Mouse (Mus musculus) embryonic facial prominence, embryonic 14.5 days (tissue): ENCODE results near the gene Gm20388. TPM values are rescaled to one million over a fixed set of nuclear protein-coding genes. Genes with fewer than 3 reads are reported as not detected.
A peak's percentile ranks its signal among the peaks of the same experiment; 100 is the strongest.

ENCODE experiments used
- ATAC-seq: fragments of 200-750 bp; cut with Nextera tagmentation; 2 replicates; pipeline ENCODE4 v1.8.0; 2017; ENCODE audit warnings: low read depth, moderate number of reproducible peaks, moderate TSS enrichment
- DNase-seq: peaks from one replicate; pipeline ENCODE4 v3.0.0-alpha.2; 2015; ENCODE audit warnings: low spot score
- H3K27ac ChIP-seq: fragments of 300-500 bp; sonication (generic); replicated peaks from 2 replicates; pipeline ENCODE4 v1.5.1; 2014; ENCODE audit warnings: low read depth, mild to moderate bottlenecking, low read length, moderate library complexity
- H3K27me3 ChIP-seq: fragments of 300-500 bp; sonication (generic); replicated peaks from 2 replicates; pipeline ENCODE4 v1.6.1; 2014; ENCODE audit warnings: low read length; ENCODE audit not compliant: control insufficient read depth, insufficient read depth
- H3K36me3 ChIP-seq: fragments of 300-500 bp; sonication (generic); 2 replicates; pipeline ENCODE4 v1.6.1; 2014; ENCODE audit warnings: low read length, mixed read lengths; ENCODE audit not compliant: control insufficient read depth, insufficient read depth
- H3K4me1 ChIP-seq: fragments of 300-500 bp; sonication (generic); 2 replicates; pipeline ENCODE4 v1.6.1; 2014; ENCODE audit warnings: antibody characterized with exemption, low read length; ENCODE audit not compliant: control insufficient read depth, insufficient read depth
- H3K4me2 ChIP-seq: fragments of 300-500 bp; sonication (generic); 2 replicates; pipeline ENCODE4 v1.6.1; 2014; ENCODE audit warnings: low read depth, mild to moderate bottlenecking, low read length, moderate library complexity, mixed read lengths
- H3K4me3 ChIP-seq: fragments of 300-500 bp; sonication (generic); 2 replicates; pipeline ENCODE4 v1.5.1; 2014; ENCODE audit warnings: low read depth, mild to moderate bottlenecking, low read length
- H3K9ac ChIP-seq: fragments of 300-500 bp; sonication (generic); 2 replicates; pipeline ENCODE4 v1.6.1; 2014; ENCODE audit warnings: low read depth, mild to moderate bottlenecking, low read length, moderate library complexity, mixed read lengths
- H3K9me3 ChIP-seq: fragments of 300-500 bp; sonication (generic); 2 replicates; pipeline ENCODE4 v1.6.1; 2016; ENCODE audit warnings: low read length; ENCODE audit not compliant: control insufficient read depth
- WGBS: fragments of 180-500 bp; shearing (Covaris S2); extraction: QIAGEN DNeasy Blood & Tissue Kit; methylation state at CpG from one replicate; pipeline ENCODE4 v1.1.7; 2014; 5-methylcytosine and 5-hydroxymethylcytosine counted together
- microRNA counts: library from miRNA; unstranded; fragments of <30 nt; microRNA quantifications from one replicate; lab custom pipeline; 2017
- microRNA-seq: library from miRNA; unstranded; fragments of <30 nt; microRNA quantifications from one replicate; pipeline ENCODE4, GENCODE M21; 2016; ENCODE audit warnings: borderline number of aligned reads
- polyA plus RNA-seq: library from polyadenylated mRNA; unstranded; fragments of >200 nt; fragmentation: Nextera tagmentation; extraction: Ambion mirVana; gene quantifications from 2 replicates; pipeline ENCODE4 v1.2.1, GENCODE M21; 2014

The Gm20388 gene
- polyA plus RNA-seq, 1 experiment from 2014 or later: not detected

DNA sequence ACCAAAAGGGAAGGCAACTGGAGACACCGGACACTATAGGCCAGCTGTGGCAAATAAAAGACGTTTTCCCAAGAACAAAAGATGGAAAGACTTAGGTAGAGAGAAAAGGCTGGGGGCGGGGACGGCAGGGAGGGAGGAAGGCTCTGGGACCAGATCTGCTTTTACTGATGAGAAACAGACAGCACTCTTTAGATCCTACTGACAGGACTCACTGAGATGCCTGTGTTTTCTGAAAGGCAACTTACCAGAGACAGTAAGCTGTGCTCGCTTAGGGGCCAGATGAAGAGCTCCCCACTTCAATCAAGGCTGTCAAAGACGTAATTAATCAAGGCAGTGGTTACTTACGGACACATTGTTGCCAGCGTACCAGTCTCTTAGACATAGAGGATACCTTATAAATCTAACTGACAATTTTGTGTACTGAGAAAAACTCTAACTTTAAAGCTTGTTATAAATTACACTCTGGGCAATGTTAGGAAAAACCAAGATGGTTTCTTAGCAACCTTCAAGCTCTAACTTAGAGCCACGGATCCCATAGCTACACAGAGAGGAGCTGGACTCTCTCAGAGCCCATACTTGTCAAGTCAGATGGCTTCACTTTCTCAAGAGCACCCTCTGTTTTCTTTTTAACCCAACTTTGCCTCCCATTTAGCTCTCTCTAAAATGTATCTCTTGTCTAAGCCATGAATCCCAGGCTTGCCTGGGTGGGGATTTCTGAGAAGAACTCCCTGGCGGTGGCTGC lies 4481.8 kb downstream of the Gm20388 start:
- Histone ChIP-seq H3K4me1 (peaks cover 18% of the 10 kb centered on the region), H3K4me2 (no peak overlapping the region), H3K4me3 (no peak overlapping the region), H3K9ac (no peak overlapping the region), H3K27me3 (no peaks in the 10 kb centered on the region), H3K36me3 (no peaks in the 10 kb centered on the region), H3K27ac (peak overlapping the region; percentile 73), H3K9me3 (no peaks in the 10 kb centered on the region)
- DNase-seq (peak; percentile 29), ATAC-seq (peak; percentile 31; the same call in 1 of the 2 replicates)
- 40% methylated on average over 10 of the region's 10 CpGs for WGBS

DNA sequence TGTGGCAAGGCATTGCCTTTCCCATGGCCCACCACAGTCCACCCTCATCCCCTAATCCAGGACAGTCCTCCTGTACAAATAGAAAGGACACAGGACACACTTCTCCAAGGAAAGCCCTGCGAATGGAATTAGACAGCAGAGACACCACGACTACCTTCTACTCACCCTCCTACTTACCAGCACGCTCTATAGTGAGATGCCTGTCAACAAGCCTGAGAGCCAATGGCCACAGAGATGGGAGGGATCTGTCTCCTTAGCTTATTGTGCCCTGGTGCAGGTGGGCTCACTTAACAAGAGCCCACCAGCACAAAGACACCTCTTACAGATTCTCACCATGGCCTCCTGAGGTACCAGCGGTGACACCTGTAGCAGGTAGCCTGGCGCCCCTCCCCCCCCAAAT lies 4482.4 kb downstream of the Gm20388 start:
- ATAC-seq: no peak
- Histone ChIP-seq H3K27me3 (no peaks in the 10 kb centered on the region), H3K9ac (no peak overlapping the region), H3K4me3 (no peak overlapping the region), H3K4me2 (no peak overlapping the region), H3K4me1 (peaks cover 22% of the 10 kb centered on the region), H3K36me3 (no peaks in the 10 kb centered on the region), H3K9me3 (no peaks in the 10 kb centered on the region), H3K27ac (peak overlapping the region; percentile 73)
- WGBS: 88% methylated on average over 5 of the region's 5 CpGs
- DNase-seq: no peak

DNA sequence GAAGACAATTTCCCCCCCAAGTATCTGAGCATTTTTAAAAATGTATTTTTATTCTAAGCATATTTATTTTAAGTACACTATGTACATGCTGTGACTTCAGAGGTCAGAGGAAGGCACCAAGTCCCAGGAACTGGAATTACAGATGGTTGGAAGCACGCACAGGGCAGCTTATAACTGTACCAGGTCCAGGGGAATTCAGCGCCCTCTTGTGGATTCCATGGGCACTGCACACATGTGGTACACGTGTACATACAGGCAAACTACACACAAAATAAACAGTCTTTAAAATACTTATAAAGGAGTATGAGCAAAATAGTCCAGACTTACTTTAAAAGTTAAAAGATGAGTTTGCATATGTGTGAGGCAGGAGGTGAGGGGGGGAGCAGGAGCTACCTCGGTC lies 4483.3 kb downstream of the Gm20388 start:
- 81% methylated on average over 4 of the region's 4 CpGs for WGBS
- DNase-seq: no peak

DNA sequence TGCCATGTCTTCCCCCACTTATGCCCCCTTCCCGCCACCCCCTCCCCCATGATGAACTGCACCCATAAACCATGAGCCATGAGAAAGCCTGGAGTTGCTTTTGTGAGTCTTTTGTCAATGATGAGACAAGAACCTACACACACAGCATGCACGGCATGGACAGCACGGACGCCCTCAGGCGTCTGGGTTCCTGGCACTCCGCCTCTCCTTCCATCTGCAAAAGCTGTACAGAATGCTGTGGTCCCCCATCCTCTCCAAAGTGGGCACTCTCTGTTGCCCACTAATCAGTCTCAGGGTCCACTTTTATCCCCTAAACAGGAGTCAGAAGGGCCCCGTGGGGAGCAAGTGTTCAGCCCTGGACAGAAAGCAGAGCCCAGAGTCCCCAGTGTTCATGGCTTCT lies 4484.3 kb downstream of the Gm20388 start:
- H3K4me1 ChIP-seq: peaks cover 24% of the 10 kb centered on the region
- H3K27ac ChIP-seq: no peak overlapping the region
- 78% methylated on average over 7 of the region's 7 CpGs for WGBS
- H3K4me3 ChIP-seq: no peak overlapping the region
- no peak overlapping the region for H3K4me2 ChIP-seq
- H3K9ac ChIP-seq: no peak overlapping the region
- no peaks in the 10 kb centered on the region for H3K27me3 ChIP-seq
- no peak for DNase-seq
- H3K9me3 ChIP-seq: no peaks in the 10 kb centered on the region
- no peak for ATAC-seq
- H3K36me3 ChIP-seq: no peaks in the 10 kb centered on the region

More for the DNA sequence above, 4483.3 kb downstream of the Gm20388 start:
- Histone ChIP-seq H3K27me3 (no peaks in the 10 kb centered on the region), H3K4me2 (no peak overlapping the region), H3K4me1 (peaks cover 24% of the 10 kb centered on the region), H3K9ac (no peak overlapping the region), H3K27ac (no peak overlapping the region), H3K9me3 (no peaks in the 10 kb centered on the region), H3K4me3 (no peak overlapping the region), H3K36me3 (no peaks in the 10 kb centered on the region)
- ATAC-seq: no peak

MicroRNA genes within 50 kb of the gene (microRNA counts, 519-probe panel; counts per million panel counts)
- microRNA mmu-miR-1967 (lab: Ali Mortazavi, UCI): 2,440 counts per million, percentile 46 among the panel's probes with 10 or more counts

Small RNA genes within 50 kb of the gene (microRNA-seq; reads per million reads assigned to microRNA genes)
- gene Gm22715 (not detected), gene Gm24366 (not detected), gene Gm27530 (not detected), gene Mir1967 (not detected), gene Mir6396 (not detected), gene Mir7079 (not detected), gene Mir7080 (not detected), gene Mir7237 (not detected), gene Mir7687 (0.66 reads per million)

Other genes with a start within 250 kb of the Gm20388 start
- gene Wfdc1, start 244.5 kb upstream of the Gm20388 start, polyA plus RNA-seq: 2.0 and 3.5 TPM in 2 replicates
- 1.3 and 1.8 TPM in 2 replicates for gene Atp2c2, start 210.8 kb upstream of the Gm20388 start, polyA plus RNA-seq
- 5.4 and 5.5 TPM in 2 replicates for gene Tldc1, start 132.4 kb upstream of the Gm20388 start, polyA plus RNA-seq
- 255 and 299 TPM in 2 replicates for gene Cotl1, start 70.3 kb upstream of the Gm20388 start, polyA plus RNA-seq
- gene Klhl36, start 48.6 kb upstream of the Gm20388 start, polyA plus RNA-seq: 8.6 and 10.1 TPM in 2 replicates
- 90.5 and 93.0 TPM in 2 replicates for gene Usp10, start 481 bp upstream of the Gm20388 start, polyA plus RNA-seq
- 4.9 and 5.6 TPM in 2 replicates for gene Crispld2, start 81.6 kb downstream of the Gm20388 start, polyA plus RNA-seq
- gene Zdhhc7, start 190.6 kb downstream of the Gm20388 start, polyA plus RNA-seq: 29.9 and 32.6 TPM in 2 replicates
- gene 6430548M08Rik, start 203.3 kb downstream of the Gm20388 start, polyA plus RNA-seq: 8.5 and 9.6 TPM in 2 replicates